Mouse (Mus musculus): ENCODE data around the gene Clpb. TPM values are rescaled to one million over a fixed set of nuclear protein-coding genes. Genes with fewer than 3 reads are reported as not detected.
A peak's percentile ranks its signal among the peaks of the same experiment; 100 is the strongest.
"Not testable (repeated sequence)": the region's sequence is repeated elsewhere in the genome, so short reads cannot be mapped to it uniquely, and the experiment has no call there.

Clpb gene
- total RNA-seq (2022): 10 to 100 TPM; 60.4 to 77.8 (median 69.2) TPM

DNA sequence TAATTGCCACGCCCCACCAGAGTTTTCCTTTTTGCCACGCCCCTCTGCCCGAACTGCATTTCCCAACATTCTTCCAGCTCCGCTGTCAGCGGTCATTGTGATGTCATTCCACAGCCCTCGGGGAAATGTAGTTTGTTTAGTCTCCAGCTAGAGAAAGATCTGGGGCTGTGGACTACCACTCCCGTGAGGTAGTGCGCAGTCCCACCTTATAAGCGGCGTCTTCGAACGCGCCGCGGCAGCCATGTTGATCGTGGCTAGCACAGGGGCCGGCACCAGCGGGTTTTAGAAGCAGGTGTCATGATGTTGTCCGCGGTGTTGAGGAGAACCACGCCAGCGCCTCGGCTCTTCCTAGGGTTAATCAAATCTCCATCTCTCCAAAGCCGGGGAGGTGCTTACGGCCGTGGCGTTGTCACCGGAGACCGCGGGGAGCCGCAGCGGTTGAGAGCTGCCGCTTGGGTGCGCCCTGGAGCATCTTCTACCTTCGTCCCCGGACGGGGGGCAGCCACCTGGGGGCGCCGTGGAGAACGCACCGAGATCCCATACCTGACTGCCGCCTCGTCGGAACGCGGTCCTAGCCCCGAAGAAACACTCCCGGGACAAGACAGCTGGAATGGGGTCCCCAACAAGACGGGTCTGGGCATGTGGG, at the start of gene Clpb:
Gene Clpb, plus strand, starts transcription at position 120 of the 646 bp plus-strand sequence.
- DNase-seq (ENCODE audit: low spot score in 2 of 2): peak; percentile 92

- no peak for DNase-seq (ENCODE audit: low spot score in 2 of 2)
These were observed 48.0 kb upstream of the Clpb start for GRCm38 (mm10) chr7:101615406-101615805.

GRCm38 (mm10) chr7:101616136-101616835, 47.1 kb upstream of the Clpb start:
- DNase-seq (ENCODE audit: low spot score in 2 of 2): no peak

- DNase-seq (ENCODE audit: low spot score in 2 of 2): no peak
These were observed 45.8 kb upstream of the Clpb start for GRCm38 (mm10) chr7:101617438-101618165.

DNA sequence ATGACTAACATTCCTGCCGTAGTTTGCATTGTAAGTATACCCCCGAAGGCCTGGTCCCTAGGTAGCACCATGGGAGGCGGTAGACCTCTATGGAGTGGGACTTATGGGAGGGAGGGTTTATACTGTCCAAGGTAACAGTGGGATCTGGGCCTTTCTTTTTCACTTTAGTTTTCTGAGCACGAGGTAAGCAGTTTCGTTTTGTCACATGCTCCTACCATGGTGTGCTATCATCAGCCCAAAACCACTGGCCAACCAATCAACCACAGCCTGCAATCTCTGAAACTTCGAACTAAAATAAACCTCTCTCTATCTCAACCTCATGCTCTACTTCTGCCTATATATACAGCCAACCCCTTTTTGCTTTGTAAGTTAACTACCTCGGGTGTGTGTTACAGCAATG, 45.2 kb upstream of the Clpb start:
- no peak for DNase-seq (ENCODE audit: low spot score in 2 of 2)

DNA sequence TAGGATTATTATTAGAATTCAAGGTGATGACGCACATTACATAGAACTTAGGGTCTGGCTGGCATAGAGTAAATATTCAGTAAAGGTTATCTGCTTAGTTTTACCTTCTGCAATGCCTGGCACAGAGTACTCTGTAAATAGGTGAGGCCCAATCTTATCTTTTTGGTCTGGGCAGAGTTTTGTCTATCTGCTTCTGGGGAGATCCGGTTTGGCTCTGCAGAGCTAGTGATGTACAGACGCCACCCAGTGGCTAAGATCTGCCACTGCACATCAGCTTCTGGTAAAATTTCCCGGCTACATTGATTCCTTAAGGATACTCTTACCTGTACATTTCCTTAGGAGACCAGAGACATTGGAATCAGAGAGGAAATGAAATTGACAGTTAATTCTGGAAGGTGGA, 43.1 kb upstream of the Clpb start:
- peak in 1 of 2 experiments; percentile 10 for DNase-seq (ENCODE audit: low spot score in 2 of 2)

- not testable (repeated sequence) for DNase-seq (ENCODE audit: low spot score in 2 of 2)
These were observed 41.6 kb upstream of the Clpb start for GRCm38 (mm10) chr7:101621861-101622260.

DNA sequence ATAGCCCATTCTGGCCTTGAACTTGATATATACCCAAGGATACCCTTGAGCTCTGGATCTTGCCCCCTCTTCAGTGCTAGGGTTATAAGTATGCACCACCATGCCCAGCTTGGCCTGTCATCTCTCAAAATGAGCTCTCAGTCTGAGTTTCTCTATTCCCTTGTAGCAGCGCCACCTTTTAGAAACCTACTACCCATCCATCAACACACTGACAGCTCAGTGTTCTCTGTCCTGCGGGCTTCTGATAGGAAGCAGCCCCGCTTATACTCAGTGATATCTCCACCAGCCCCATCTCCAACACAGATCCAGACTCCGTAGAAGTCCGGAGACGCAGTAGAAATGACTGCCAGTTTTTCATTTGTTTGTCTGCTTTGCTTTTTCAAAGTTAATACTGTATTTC, 39.1 kb upstream of the Clpb start:
- no peak for DNase-seq (ENCODE audit: low spot score in 2 of 2)

DNA sequence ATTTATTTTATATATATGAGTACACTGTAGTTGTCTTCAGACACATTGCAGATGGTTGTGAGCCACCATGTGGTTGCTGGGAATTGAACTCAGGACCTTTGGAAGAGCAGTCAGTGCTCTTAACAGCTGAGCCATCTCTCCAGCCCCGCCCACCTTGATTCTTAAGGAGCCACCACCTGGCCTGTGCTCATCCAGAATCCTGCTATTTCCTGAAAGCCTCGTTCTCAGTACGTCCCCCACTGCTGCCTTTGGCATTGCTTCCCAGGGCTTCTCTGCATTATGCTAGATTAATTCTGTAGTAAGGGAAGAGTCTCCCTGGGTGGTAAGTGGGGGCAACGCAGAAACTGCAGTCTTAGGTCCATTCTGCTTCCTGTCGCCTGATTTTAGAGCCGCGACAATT, 36.3 kb upstream of the Clpb start:
- not testable (repeated sequence) for DNase-seq (ENCODE audit: low spot score in 2 of 2)

DNA sequence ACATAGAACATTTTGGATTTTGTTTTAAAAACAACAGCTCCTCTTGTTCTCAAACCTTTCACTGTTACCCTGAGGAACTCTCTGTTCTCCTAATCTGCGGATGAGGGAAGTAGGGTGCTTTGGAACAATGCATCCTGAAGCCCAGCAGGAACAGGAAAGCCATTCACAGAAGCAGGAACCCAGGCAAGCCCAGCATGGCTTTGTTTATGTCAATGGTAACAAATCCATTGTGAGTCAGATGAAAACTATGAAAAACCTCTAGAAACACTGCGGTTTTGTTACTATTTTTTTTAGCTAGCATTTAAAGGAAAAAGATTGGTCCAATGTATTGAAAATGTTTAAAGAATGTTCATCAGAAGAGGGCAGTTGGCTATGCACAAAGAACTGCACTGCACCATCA, 35.0 kb upstream of the Clpb start:
- no peak for DNase-seq (ENCODE audit: low spot score in 2 of 2)

GRCm38 (mm10) chr7:101633629-101634177, 29.7 kb upstream of the Clpb start:
- DNase-seq (ENCODE audit: low spot score in 2 of 2): no peak

DNA sequence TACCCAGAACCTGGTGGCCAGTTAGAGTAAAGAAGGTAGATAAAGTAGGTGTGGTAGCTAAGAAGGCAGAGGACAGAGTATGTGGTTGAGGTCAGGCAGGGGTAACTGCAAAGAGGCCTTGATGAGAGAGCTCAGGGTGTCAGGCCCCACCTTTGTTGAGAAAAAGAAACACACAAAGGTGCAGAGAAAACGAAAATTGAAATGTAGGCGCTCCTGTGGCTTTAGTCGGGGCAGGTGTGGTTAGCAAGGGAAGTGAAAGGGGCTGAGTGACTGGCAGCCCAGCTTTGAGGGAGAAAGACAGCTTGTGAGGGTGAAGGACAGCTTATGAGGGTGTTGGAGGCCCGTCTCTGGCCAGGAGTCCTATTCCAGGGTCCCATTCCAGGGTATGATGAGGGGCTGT, 28.9 kb upstream of the Clpb start:
- no peak for DNase-seq (ENCODE audit: low spot score in 2 of 2)

GRCm38 (mm10) chr7:101636056-101636455, 27.4 kb upstream of the Clpb start:
- DNase-seq (ENCODE audit: low spot score in 2 of 2): no peak

GRCm38 (mm10) chr7:101643879-101644278, 19.6 kb upstream of the Clpb start:
- no peak for DNase-seq (ENCODE audit: low spot score in 2 of 2)

GRCm38 (mm10) chr7:101649729-101650128, 13.7 kb upstream of the Clpb start:
- DNase-seq (ENCODE audit: low spot score in 2 of 2): no peak

GRCm38 (mm10) chr7:101650565-101650964, 12.9 kb upstream of the Clpb start:
- no peak for DNase-seq (ENCODE audit: low spot score in 2 of 2)

DNA sequence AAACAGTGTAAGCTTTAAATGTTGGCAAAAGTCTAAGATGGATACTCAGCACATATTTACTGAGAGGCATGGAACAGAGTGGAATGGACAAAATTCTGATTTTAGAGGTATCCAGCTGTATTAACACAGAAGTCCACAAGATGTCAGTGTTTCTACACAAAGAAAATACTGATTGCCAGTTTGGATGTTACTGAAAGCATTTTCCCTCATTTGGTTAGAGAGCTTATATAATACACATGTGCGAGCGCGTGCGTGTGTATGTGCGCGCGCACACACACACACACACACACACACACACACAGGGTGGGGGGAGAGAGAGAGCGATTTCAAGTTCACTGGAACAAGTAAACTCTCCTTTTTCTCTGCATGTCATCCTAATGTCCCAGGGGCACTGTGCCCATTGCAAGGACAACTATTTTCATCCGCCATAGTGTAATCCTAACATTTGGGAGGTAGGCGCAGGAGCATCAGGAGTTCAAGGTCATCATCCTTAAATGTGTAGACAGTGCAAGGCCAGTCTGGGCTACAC, 9.7 kb upstream of the Clpb start:
- peak in 1 of 2 experiments; percentile 28 for DNase-seq (ENCODE audit: low spot score in 2 of 2)

GRCm38 (mm10) chr7:101654936-101655335, 8.5 kb upstream of the Clpb start:
- DNase-seq (ENCODE audit: low spot score in 2 of 2): no peak

DNA sequence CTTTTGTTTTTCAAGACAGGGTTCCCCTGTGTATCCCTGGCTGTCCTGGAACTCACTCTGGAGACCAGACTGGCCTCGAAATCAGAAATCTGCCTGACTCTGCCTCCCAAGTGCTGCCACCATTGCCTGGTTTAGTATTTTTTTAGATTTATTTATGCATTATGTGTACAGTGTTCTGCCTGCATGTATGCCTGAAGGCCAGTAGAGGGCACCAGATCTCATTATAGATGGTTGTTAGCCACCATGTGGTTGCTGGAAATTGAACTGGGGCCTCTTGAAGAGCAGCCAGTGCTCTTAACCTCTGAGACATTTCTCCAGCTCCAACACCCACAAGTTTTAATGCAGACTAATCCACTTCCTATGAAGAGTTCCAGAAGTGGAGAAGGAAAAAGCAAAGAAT, 1.4 kb upstream of the Clpb start:
- DNase-seq (ENCODE audit: low spot score in 2 of 2): no peak

DNA sequence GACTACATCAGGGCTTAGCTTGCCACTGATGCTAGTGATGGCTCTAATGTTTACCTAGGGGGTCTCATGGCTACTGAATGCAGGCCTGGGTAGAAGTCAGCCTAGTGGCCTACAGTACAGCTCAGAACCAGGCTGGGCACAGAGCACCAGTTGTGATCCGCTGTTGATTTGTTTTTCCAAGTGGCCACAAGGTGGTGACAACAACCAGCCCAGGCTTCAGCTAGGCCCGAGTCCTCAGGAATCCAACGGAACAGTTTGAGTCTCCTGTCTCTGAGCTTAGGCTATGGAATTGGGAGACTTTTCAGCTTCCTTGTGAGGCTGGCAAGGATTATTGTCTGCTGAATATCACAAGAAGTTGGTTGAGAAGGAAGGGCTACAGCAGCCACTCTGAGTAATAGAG, 3.1 kb downstream of the Clpb start:
- peak; percentile 16 to 20 for DNase-seq (ENCODE audit: low spot score in 2 of 2)

- DNase-seq (ENCODE audit: low spot score in 2 of 2): no peak
These were observed 8.3 kb downstream of the Clpb start for GRCm38 (mm10) chr7:101671601-101672280.

Measured in gastrocnemius, adult 8-10 months (tissue).